Mouse (Mus musculus): ENCODE measurements around the gene Cdk12. TPM values are rescaled to one million over a fixed set of nuclear protein-coding genes. Genes with fewer than 3 reads are reported as not detected.

Gene Cdk12
- total RNA-seq, 2 experiments from 2014 or later, result 39.2 to 45.6 TPM

GRCm38 (mm10) chr11:98253807-98254206, 50.9 kb downstream of the Cdk12 start:
- no peak for DNase-seq (ENCODE audit: low spot score in 2 of 2)

GRCm38 (mm10) chr11:98260706-98261479, 58.0 kb downstream of the Cdk12 start:
- no peak for DNase-seq (ENCODE audit: low spot score in 2 of 2)

GRCm38 (mm10) chr11:98265039-98265438, 62.2 kb downstream of the Cdk12 start:
- DNase-seq (ENCODE audit: low spot score in 2 of 2), result peak; percentile 83 to 85

GRCm38 (mm10) chr11:98265891-98266290, 63.0 kb downstream of the Cdk12 start:
- DNase-seq (ENCODE audit: low spot score in 2 of 2), result no peak

- no peak for DNase-seq (ENCODE audit: low spot score in 2 of 2)
Observed at GRCm38 (mm10) chr11:98266699-98267402, 64.0 kb downstream of the Cdk12 start.

GRCm38 (mm10) chr11:98270066-98270465, 67.2 kb downstream of the Cdk12 start:
- DNase-seq (ENCODE audit: low spot score in 2 of 2), result no peak

GRCm38 (mm10) chr11:98270466-98270865, 67.6 kb downstream of the Cdk12 start:
- no peak for DNase-seq (ENCODE audit: low spot score in 2 of 2)

- DNase-seq (ENCODE audit: low spot score in 2 of 2), result no peak
Observed at GRCm38 (mm10) chr11:98283740-98284139, 80.9 kb downstream of the Cdk12 start.

- DNase-seq (ENCODE audit: low spot score in 2 of 2), result no peak
Observed at GRCm38 (mm10) chr11:98284230-98284629, 81.4 kb downstream of the Cdk12 start.

- no peak for DNase-seq (ENCODE audit: low spot score in 2 of 2)
Observed at GRCm38 (mm10) chr11:98285368-98285767, 82.5 kb downstream of the Cdk12 start.

GRCm38 (mm10) chr11:98287531-98287930, 84.7 kb downstream of the Cdk12 start:
- no peak for DNase-seq (ENCODE audit: low spot score in 2 of 2)

- DNase-seq (ENCODE audit: low spot score in 2 of 2), result no peak
Observed at GRCm38 (mm10) chr11:98287961-98288360, 85.1 kb downstream of the Cdk12 start.

- no peak for DNase-seq (ENCODE audit: low spot score in 2 of 2)
Observed at GRCm38 (mm10) chr11:98289873-98290272, 87.0 kb downstream of the Cdk12 start.

- DNase-seq (ENCODE audit: low spot score in 2 of 2), result no peak
Observed at GRCm38 (mm10) chr11:98290906-98291305, 88.0 kb downstream of the Cdk12 start.

GRCm38 (mm10) chr11:98293070-98293469, 90.2 kb downstream of the Cdk12 start:
- no peak for DNase-seq (ENCODE audit: low spot score in 2 of 2)

GRCm38 (mm10) chr11:98294188-98295012, 91.5 kb downstream of the Cdk12 start:
- DNase-seq (ENCODE audit: low spot score in 2 of 2), result peak; percentile 69 to 70

GRCm38 (mm10) chr11:98295013-98295585, 92.2 kb downstream of the Cdk12 start:
- no peak for DNase-seq (ENCODE audit: low spot score in 2 of 2)

- no peak for DNase-seq (ENCODE audit: low spot score in 2 of 2)
Observed at GRCm38 (mm10) chr11:98296277-98296676, 93.4 kb downstream of the Cdk12 start.

GRCm38 (mm10) chr11:98296916-98297315, 94.1 kb downstream of the Cdk12 start:
- no peak for DNase-seq (ENCODE audit: low spot score in 2 of 2)

- peak in 1 of 2 experiments; percentile 31 for DNase-seq (ENCODE audit: low spot score in 2 of 2)
Observed at GRCm38 (mm10) chr11:98297778-98298177, 94.9 kb downstream of the Cdk12 start.

All from adrenal gland, adult 18-20 months (tissue).